Mouse (Mus musculus) cerebellum, adult 2 months (tissue): ENCODE results near the gene Lin7c. TPM values are rescaled to one million over a fixed set of nuclear protein-coding genes. Genes with fewer than 3 reads are reported as not detected.
"Not testable (repeated sequence)": the region's sequence is repeated elsewhere in the genome, so short reads cannot be mapped to it uniquely, and the experiment has no call there.

Experiments used
- DNase-seq, 2 experiments: peaks; one replicate each; pipeline ENCODE4 v3.0.0; 2021
- H3K27ac ChIP-seq: fragments of 200-500 bp; 2 replicates; pipeline ENCODE4 v1.5.1; 2012; ENCODE audit warnings: low read length, control low read depth, inconsistent platforms; ENCODE audit not compliant: insufficient read depth
- H3K27me3 ChIP-seq: fragments of 200-500 bp; 2 replicates; pipeline ENCODE4 v1.6.1; 2012; ENCODE audit warnings: inconsistent platforms, mild to moderate bottlenecking, low read length, moderate library complexity; ENCODE audit not compliant: control insufficient read depth, insufficient read depth
- H3K4me1 ChIP-seq: fragments of 200-500 bp; 2 replicates; pipeline ENCODE4 v1.6.1; 2011; ENCODE audit warnings: low read length; ENCODE audit not compliant: control insufficient read depth, insufficient read depth
- H3K4me3 ChIP-seq: fragments of 200-500 bp; replicated peaks from 2 replicates; pipeline ENCODE3; 2011; ENCODE audit warnings: mild to moderate bottlenecking, low read depth, low read length, control low read depth; ENCODE audit not compliant: insufficient read depth
- CTCF ChIP-seq: fragments of 200-500 bp; IDR thresholded peaks from 2 replicates; pipeline ENCODE4 v1.5.1; 2011; ENCODE audit warnings: low read depth, mild to moderate bottlenecking, control low read depth, low read length, moderate library complexity, borderline replicate concordance; ENCODE audit not compliant: insufficient read depth
- POLR2A ChIP-seq: fragments of 200-500 bp; IDR thresholded peaks from 2 replicates; pipeline ENCODE4 v1.6.1; 2011; ENCODE audit warnings: low read length, control low read depth, borderline replicate concordance; ENCODE audit not compliant: insufficient read depth
- WGBS: fragments of 180-500 bp; shearing (Covaris S2); methylation state at CpG from one replicate; pipeline ENCODE4 v1.1.7; 2018; 5-methylcytosine and 5-hydroxymethylcytosine counted together
- polyA plus RNA-seq: library from polyadenylated mRNA; depleted of rRNA; stranded (reverse); fragments of >200 nt; gene quantifications from 2 replicates; pipeline ENCODE4 v1.2.3, GENCODE M21; 2012; rRNA removed

The Lin7c gene
- polyA plus RNA-seq: 35.5 and 41.3 TPM in 2 replicates

DNA sequence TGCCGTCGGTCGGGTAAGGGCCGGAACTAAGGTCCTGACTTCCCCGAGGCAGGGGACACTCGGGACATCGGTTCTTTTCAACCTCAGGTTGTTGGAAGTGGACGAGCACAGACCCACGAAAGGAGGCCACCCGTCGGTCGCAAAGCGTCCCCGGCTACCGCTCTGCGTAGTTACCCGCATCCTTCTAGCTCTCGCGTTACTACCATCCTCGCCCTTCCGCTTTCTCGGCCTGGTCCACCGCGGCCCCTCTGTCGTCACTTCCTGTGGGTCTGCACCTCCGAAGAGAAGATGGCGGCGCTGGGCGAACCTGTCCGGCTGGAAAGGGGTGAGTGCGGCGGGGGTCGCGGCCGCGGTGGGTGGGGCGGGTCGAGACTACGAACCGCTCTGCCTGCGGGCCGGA, at the start of gene Lin7c:
Lin7c (plus strand) TSS at position 257 of the 400 bp plus-strand sequence.
- TF ChIP-seq CTCF (no peak), POLR2A (peak; percentile 92)
- H3K27me3 ChIP-seq: no peaks in the 10 kb centered on the region
- WGBS: under 1% methylated on average over 42 of the region's 42 CpGs

DNA sequence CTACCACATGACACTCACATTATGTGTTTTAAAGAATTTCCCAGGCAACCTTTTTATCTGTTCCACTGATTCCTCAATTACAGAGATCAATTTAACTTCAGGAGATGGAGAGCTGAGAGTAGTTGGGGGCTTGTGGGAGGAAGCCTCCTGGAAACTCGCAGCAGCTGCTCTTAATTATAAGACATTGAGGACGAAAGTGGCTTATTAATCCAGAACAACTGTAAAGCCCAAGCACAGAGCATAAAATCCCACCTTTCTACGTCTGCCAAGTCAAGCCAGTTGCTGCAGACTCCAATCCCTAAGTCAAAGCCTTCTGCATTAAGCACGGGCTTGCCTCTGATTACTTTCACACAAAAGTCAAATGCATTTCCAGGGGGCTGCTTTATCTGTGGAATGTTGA, 44.3 kb upstream of the Lin7c start:
- no peak overlapping the region for H3K27ac ChIP-seq
- DNase-seq: no peak
- H3K4me1 ChIP-seq: no peaks in the 10 kb centered on the region
- no peak for TF ChIP-seq POLR2A
- TF ChIP-seq CTCF: no peak
- no peak overlapping the region for H3K4me3 ChIP-seq
- H3K27me3 ChIP-seq: no peaks in the 10 kb centered on the region
- 63% methylated on average over 4 of the region's 4 CpGs for WGBS

More for the DNA sequence above, at the start of gene Lin7c:
- Histone ChIP-seq H3K4me1 (peaks cover 3% of the 10 kb centered on the region; the same call in 1 of the 2 replicates), H3K4me3 (peak within 1 kb of the TSS; percentile 91), H3K27ac (peak within 1 kb of the TSS; percentile 86)
- peak; percentile 94 to 95 for DNase-seq

DNA sequence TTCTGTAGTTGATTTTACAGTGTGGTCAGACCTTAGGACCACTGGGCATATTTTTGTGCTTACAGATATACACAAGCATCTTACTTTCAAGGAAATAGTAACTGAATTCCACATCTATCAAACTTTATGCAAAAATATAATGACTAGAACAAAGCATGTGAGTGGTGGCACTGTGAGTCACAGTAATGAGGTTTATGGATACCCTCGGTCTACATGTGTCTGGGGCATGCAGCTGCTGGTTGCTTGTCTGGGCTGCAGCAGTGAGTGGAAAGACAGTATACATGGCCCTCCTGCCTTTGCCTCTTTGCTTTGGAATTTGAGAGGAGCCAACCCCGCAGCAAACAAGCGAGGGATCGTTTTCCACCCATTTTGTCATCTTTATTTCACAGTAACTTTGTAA, 42.3 kb upstream of the Lin7c start:
- Histone ChIP-seq H3K27ac (no peak overlapping the region), H3K4me3 (no peak overlapping the region), H3K27me3 (no peaks in the 10 kb centered on the region), H3K4me1 (no peaks in the 10 kb centered on the region)
- TF ChIP-seq CTCF: no peak
- no peak for TF ChIP-seq POLR2A
- 50% methylated on average over 4 of the region's 4 CpGs for WGBS
- no peak for DNase-seq

DNA sequence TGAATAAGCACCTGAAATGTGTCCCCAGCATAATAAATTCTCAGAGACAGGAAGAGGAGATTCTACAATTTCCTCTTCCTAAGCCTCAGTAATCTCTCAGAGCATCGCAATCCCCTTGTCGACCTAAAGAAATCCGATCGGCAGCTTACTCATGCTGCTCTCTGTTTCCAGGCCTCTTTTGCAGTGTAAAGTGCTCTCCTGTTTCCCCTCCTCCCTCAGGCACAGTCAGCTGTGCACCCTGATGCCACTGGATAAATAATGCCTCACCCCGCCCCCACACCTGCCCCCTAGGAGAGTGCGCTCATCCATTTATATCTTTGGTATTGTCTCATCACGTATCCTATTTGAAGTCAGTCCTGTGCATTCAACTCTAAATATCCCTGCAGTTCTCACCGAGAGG, 41.9 kb upstream of the Lin7c start:
- TF ChIP-seq POLR2A (no peak), CTCF (no peak)
- WGBS: 26% methylated on average over 8 of the region's 8 CpGs
- H3K27me3 ChIP-seq: no peaks in the 10 kb centered on the region
- H3K4me1 ChIP-seq: no peaks in the 10 kb centered on the region
- no peak overlapping the region for H3K27ac ChIP-seq
- H3K4me3 ChIP-seq: no peak overlapping the region
- no peak for DNase-seq

DNA sequence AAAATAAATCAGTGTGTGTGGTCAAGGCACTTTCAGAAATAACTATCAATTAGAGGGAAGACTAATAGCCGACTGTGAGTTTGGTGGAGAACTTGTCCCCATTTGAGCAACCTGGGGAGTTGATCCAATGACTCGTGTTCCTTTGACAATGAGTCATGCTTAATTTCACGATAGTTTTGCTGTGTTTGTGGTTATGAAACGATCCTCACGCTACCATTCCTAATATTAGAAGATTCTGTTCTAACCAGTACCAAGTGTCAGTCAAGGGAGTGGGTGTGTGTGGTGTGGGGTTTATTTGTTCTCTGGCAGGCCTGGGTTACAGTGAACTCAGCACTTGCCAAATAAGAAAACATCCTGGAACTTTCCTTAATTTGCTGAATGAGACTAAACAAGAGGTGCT, 35.1 kb upstream of the Lin7c start:
- WGBS: 68% methylated on average over 5 of the region's 5 CpGs
- H3K27me3 ChIP-seq: no peaks in the 10 kb centered on the region
- no peaks in the 10 kb centered on the region for H3K4me1 ChIP-seq
- no peak for DNase-seq
- no peak for TF ChIP-seq CTCF
- TF ChIP-seq POLR2A: no peak
- H3K27ac ChIP-seq: no peak overlapping the region
- no peak overlapping the region for H3K4me3 ChIP-seq

DNA sequence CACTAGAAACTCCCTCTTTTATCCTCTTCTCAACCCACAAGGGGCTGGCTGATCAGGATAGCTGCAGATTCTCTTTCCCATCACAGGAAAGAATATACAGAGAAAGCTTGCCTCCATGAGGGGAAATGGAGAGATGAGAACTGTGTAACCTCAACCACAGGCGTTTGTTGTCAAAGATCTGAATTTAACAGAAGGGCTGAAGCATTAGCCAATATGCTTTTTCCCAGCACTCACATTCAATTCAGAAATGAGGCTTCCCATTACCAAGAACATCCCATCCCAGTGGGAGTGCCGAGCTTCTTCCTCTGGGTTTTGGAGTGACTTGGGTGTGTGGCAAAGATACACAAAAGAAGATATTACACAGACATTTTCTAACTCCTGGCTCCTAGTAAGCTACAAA, 31.0 kb upstream of the Lin7c start:
- TF ChIP-seq POLR2A (no peak), CTCF (no peak)
- Histone ChIP-seq H3K27ac (no peak overlapping the region), H3K27me3 (no peaks in the 10 kb centered on the region), H3K4me1 (no peaks in the 10 kb centered on the region), H3K4me3 (no peak overlapping the region)
- 76% methylated on average over 2 of the region's 2 CpGs for WGBS
- DNase-seq: no peak

DNA sequence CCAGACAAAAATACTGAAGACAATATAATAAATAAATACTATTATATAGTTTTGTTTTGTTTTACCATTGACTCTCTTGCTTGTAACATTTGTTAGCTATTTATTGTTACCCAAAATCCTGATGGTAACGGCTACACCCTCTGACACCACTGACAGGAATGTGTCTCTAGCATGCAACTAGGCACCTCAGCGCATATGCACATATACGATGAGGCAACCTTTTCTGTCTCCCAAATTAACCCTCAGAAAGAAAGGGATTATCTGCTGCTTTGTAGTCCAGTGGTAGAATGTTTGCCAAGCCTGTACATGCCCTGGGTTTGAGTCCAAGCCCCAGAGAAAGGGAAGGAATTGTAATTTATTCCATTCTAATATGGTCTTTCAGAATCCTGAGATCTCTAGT, 29.8 kb upstream of the Lin7c start:
- Histone ChIP-seq H3K4me3 (no peak overlapping the region), H3K27me3 (no peaks in the 10 kb centered on the region), H3K4me1 (no peaks in the 10 kb centered on the region), H3K27ac (no peak overlapping the region)
- no peak for DNase-seq
- TF ChIP-seq POLR2A (no peak), CTCF (no peak)
- WGBS: 92% methylated on average over 3 of the region's 3 CpGs

DNA sequence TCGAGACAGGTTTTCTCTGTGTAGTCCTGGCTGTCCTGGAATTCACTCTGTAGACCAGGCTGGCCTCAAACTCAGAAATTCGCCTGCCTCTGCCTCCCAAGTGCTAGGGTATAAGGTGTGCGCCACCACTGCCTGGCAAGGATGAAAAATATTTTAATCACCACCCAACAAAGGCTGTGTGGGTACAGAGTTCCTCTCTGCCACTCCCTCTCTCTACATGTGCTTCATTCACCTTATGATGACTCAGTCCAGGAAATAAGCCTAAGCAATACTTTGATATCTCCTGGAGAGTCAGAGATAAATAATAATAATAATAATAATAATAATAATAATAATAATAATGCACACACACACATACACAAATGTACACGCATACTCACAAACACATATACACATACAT, 11.2 kb upstream of the Lin7c start:
- not testable (repeated sequence) for H3K4me3 ChIP-seq, H3K27me3 ChIP-seq, H3K4me1 ChIP-seq, H3K27ac ChIP-seq, DNase-seq
- 87% methylated on average over 4 of the region's 4 CpGs for WGBS
